Mouse (Mus musculus) kidney, adult 2 months (tissue): ENCODE data around the gene Wdfy3. TPM values are rescaled to one million over a fixed set of nuclear protein-coding genes. Genes with fewer than 3 reads are reported as not detected.

Source experiments
- DNase-seq: peaks from one replicate; pipeline ENCODE4 v3.0.0; 2021
- H3K27ac ChIP-seq: fragments of 200-500 bp; 2 replicates; pipeline ENCODE4 v1.5.1; 2012; ENCODE audit warnings: low read depth, low read length, control low read depth, inconsistent platforms; ENCODE audit not compliant: insufficient read depth
- H3K27me3 ChIP-seq: fragments of 200-500 bp; replicated peaks from 2 replicates; pipeline ENCODE4 v1.6.1; 2012; ENCODE audit warnings: mild to moderate bottlenecking, moderate library complexity, low read length, inconsistent platforms; ENCODE audit not compliant: control insufficient read depth, insufficient read depth
- H3K36me3 ChIP-seq: fragments of 200-500 bp; 2 replicates; pipeline ENCODE4 v1.6.1; 2012; ENCODE audit warnings: mild to moderate bottlenecking, moderate library complexity, low read length, inconsistent platforms; ENCODE audit not compliant: control insufficient read depth, insufficient read depth
- H3K4me1 ChIP-seq: fragments of 200-500 bp; 2 replicates; pipeline ENCODE4 v1.6.1; 2011; ENCODE audit warnings: low read length; ENCODE audit not compliant: control insufficient read depth, insufficient read depth
- H3K4me3 ChIP-seq: fragments of 200-500 bp; 2 replicates; pipeline ENCODE4 v1.5.1; 2011; ENCODE audit warnings: mild to moderate bottlenecking, low read depth, low read length, control low read depth; ENCODE audit not compliant: insufficient read depth
- CTCF ChIP-seq: fragments of 200-500 bp; conservative IDR thresholded peaks from 2 replicates; pipeline ENCODE4 v1.5.1; 2011; ENCODE audit warnings: low read depth, mild to moderate bottlenecking, control low read depth, low read length, moderate library complexity, mixed read lengths; ENCODE audit not compliant: insufficient read depth, insufficient read length
- POLR2A ChIP-seq: fragments of 200-500 bp; IDR thresholded peaks from one replicate; pipeline ENCODE4 v1.6.1; 2011; ENCODE audit warnings: low read depth, low read length, control low read depth
- WGBS: fragments of 180-500 bp; shearing (Covaris S2); methylation state at CpG from one replicate; pipeline ENCODE4 v1.1.7; 2018; 5-methylcytosine and 5-hydroxymethylcytosine counted together
- polyA plus RNA-seq: library from polyadenylated mRNA; depleted of rRNA; stranded (reverse); fragments of >200 nt; gene quantifications from 2 replicates; pipeline ENCODE4 v1.2.3, GENCODE M21; 2012

The Wdfy3 gene
- polyA plus RNA-seq, 1 experiment = 39.7 TPM

DNA sequence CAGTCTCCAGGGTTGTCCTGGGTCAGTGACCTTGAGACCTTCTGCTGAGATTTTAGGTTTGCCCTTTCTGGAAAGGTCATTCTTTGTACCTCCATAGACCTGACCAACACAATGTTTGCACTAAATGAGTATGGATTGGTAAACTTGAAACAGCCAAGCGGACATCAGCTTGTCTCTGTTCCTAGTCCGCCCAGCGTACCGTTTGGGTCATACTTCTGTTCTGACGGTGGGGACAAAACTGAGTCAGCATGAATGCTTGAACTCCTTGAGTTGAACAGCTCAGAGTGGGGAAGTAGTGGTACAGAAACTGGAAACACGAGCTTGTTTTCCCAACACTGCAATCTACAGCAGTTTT is 670 bp upstream of the Wdfy3 start:
- Histone ChIP-seq H3K27ac (peak overlapping the region; percentile 37), H3K4me1 (peaks cover 9% of the 10 kb centered on the region; the same call in 1 of the 2 replicates), H3K27me3 (no peaks in the 10 kb centered on the region), H3K36me3 (no peaks in the 10 kb centered on the region), H3K4me3 (peak overlapping the region; percentile 97)
- DNase-seq = peak; percentile 50
- 23% methylated on average over 6 of the region's 6 CpGs for WGBS
- TF ChIP-seq CTCF = no peak

DNA sequence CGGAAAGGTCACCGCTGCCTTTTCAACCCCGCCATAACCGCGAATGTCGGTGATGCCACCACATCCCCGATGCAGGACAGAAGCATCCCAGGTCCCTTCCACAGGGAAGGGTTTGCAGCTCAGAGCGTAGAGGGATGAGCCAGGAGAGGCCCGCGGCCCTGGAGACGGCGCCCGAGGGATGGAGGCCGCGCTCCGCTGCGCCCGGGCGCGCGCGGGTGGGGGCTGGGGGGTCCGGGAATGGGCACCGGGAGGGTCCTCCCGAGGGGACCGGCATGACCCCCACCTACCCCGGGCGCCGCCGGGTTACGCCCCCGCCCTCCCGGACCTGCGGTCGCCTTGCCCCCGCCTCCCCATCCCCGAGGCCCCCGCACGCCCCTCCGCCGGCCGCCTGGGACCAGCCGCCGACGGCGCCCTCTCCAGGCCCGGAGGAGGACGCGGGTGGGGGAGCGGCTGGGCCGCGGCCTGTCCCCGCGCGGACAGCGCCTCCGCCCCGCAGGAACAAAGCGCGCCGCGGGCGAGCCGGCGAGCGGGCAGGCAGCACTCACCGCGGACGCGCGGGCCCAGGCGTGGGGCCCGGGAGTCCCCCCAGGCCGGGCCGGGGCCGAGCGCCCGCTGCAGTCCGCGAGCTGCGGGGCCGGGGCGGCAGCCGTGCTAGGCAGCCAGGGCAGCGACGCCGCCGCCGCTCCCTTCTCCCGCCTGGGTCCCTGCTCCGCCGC is 512 bp downstream of the Wdfy3 start:
- Histone ChIP-seq H3K4me1 (peaks cover 9% of the 10 kb centered on the region; the same call in 1 of the 2 replicates), H3K27ac (peak overlapping the region; percentile 96), H3K4me3 (peak overlapping the region; percentile 97), H3K36me3 (no peaks in the 10 kb centered on the region), H3K27me3 (no peaks in the 10 kb centered on the region)
- DNase-seq = peak; percentile 63
- TF ChIP-seq CTCF (0 out of 2 replicates have a peak, but pooled peaks have one; percentile 14), POLR2A (no peak)
- WGBS = under 1% methylated on average over 60 of the region's 92 CpGs

DNA sequence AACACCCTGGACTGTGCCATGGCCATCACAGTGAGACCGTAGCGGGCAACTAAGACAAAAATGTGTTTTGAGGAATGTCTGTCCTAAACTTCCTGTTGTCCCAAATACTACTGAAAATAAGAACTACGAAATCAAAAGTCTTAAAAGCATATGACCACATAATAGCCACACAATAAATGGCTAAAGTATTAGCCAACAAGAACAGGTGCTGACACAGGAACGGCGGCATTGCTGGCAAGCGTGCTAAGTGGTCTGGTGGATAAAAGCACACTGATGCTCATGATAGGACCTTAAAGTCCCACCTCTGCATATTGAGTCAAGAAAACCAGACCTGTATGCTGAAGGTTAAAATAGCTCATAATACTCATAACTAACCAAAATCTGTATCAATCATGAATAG is 3.3 kb downstream of the Wdfy3 start:
- H3K36me3 ChIP-seq = no peaks in the 10 kb centered on the region

DNA sequence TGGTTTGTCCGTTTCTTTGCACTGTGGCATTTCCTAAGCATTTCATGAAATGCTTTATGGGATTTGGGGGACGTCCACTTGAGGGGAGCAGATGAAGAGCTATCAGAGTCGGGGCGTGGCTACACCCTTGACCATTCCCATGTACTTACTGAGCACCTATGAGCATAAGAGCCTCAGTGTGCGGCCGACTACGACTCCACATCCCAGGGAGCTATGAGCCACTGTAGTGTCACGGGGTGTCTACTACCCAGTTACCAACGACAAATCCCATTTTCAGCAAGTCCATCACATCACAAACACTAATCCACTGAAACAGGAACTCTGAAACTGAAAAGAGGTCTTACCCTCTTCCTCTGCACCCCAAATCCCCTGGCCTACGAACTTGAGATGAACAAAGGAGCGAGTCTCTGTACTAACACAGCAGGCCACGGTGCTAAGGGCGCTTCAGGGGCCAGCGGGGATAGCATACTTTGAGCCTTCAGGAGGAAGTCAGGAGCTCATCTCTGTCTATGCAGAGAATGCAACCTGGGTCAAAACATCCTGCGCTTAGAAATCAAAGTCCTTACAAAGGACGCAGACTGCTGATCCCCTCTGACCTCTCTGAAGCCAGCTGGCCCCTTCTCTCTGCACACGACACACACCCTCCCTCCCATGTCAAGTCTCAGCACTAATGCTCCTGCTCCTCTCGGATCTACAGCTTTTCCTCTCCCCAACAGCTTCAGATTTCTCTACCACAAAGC is 6.5 kb downstream of the Wdfy3 start:
- 35% methylated on average over 18 of the region's 18 CpGs for WGBS
- no peak overlapping the region for H3K4me3 ChIP-seq
- TF ChIP-seq POLR2A = no peak
- H3K36me3 ChIP-seq = no peaks in the 10 kb centered on the region
- H3K27ac ChIP-seq = peak overlapping the region; percentile 51; the same call in 1 of the 2 replicates
- no peaks in the 10 kb centered on the region for H3K27me3 ChIP-seq
- H3K4me1 ChIP-seq = peaks cover 22% of the 10 kb centered on the region
- DNase-seq = peak; percentile 35

More for the DNA sequence above, 3.3 kb downstream of the Wdfy3 start:
- no peak for DNase-seq
- Histone ChIP-seq H3K4me3 (no peak overlapping the region), H3K27ac (no peak overlapping the region), H3K27me3 (no peaks in the 10 kb centered on the region), H3K4me1 (peaks cover 24% of the 10 kb centered on the region)
- TF ChIP-seq POLR2A (no peak), CTCF (no peak)
- 69% methylated on average over 6 of the region's 6 CpGs for WGBS

DNA sequence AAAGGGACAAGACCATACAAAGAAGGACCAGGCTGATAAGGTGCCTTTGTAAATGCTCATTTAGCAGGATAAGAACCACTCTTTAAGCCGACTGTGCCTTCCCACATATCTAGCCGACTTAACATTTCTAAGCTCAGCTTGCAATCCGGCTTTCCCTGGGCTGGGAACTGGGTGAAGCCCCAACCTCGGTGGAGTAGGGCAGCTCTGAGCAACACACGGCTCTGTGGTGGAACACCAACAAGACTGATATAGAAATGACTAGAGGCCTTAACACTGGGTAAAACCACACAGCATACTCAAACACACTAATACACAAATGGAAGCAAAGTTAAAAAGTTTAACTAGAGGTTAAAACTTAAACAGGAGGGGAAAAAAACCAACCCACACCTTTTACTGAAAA is 7.9 kb downstream of the Wdfy3 start:
- no peaks in the 10 kb centered on the region for H3K36me3 ChIP-seq
- no peak overlapping the region for H3K4me3 ChIP-seq
- H3K4me1 ChIP-seq = peaks cover 20% of the 10 kb centered on the region
- H3K27me3 ChIP-seq = no peaks in the 10 kb centered on the region
- WGBS = 39% methylated on average over 5 of the region's 5 CpGs
- no peak for DNase-seq
- TF ChIP-seq CTCF (no peak), POLR2A (no peak)
- peak overlapping the region; percentile 40; the same call in 1 of the 2 replicates for H3K27ac ChIP-seq

DNA sequence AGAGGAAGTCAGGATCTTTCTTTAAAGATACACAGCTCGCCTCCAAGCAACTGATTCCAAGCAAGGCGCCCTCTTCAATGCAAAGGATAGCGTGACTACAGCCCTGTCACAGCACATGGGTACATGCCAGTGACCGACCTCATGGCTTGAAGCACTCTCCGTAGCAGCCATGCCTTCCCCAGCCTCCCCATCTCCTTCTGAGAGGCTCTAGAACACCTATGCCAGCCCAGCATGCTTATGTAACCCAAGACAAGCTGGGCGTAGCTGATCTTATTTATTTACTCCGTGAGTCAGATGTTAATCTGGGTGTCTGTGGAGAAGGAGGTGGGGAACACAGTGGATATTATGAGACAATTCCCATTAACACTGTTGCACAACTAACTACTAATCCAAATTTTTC is 13.8 kb downstream of the Wdfy3 start:
- DNase-seq = no peak
- peak overlapping the region; percentile 17; the same call in 1 of the 2 replicates for H3K27ac ChIP-seq
- H3K27me3 ChIP-seq = no peaks in the 10 kb centered on the region
- WGBS = 56% methylated on average over 7 of the region's 7 CpGs
- TF ChIP-seq POLR2A (no peak), CTCF (no peak)
- peaks cover 33% of the 10 kb centered on the region for H3K4me1 ChIP-seq
- no peak overlapping the region for H3K4me3 ChIP-seq
- H3K36me3 ChIP-seq = no peaks in the 10 kb centered on the region

DNA sequence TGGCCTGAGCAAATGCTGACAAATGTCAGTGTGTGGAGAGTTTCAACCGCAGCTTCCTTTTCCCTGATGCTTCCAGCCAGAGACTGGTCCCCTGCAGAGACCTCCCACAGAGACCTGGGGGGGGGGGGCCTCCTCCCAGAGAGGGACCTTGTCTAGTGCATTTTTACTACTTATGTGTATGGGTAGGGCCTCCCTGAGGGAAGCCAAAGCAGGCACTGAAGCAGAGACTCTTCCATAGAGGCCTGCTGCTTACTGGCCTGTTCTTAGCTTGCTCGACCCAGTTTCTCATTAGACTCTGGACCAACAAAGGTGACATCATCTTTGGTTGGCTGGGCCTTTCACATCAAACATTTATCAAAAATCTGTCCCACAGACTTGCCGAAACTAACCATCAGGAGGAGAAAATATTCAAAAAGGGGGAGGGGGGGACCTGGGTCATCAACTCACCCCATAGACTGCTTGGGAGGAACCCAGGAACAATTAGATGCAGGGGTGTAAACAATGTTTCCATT is 14.5 kb downstream of the Wdfy3 start:
- peak overlapping the region; percentile 83 for H3K27ac ChIP-seq
- no peak for TF ChIP-seq CTCF
- no peaks in the 10 kb centered on the region for H3K36me3 ChIP-seq
- peak; percentile 76 for DNase-seq
- 4% methylated on average over 3 of the region's 3 CpGs for WGBS
- H3K4me1 ChIP-seq = peaks cover 33% of the 10 kb centered on the region
- H3K27me3 ChIP-seq = no peaks in the 10 kb centered on the region
- no peak overlapping the region for H3K4me3 ChIP-seq
